Comparison of ENCODE assay signal across 8 mouse cellular contexts in genomic region chr19:53312951-53313683, GRCm38 (mm10). TPM values are rescaled to one million over a fixed set of nuclear protein-coding genes. Genes with fewer than 3 reads are reported as not detected.
DNase-seq lines count a peak whose midpoint lies in the region; ATAC-seq lines count a peak whose summit lies in the region.

No protein-coding gene starts in this region.

- peak overlapping the region; percentile 73 for H3K4me3 ChIP-seq in hindbrain, embryonic 15.5 days
- H3K4me3 ChIP-seq in megakaryocyte, embryonic 14.5 days (replicated peaks) = peak overlapping the region; percentile 99

- no peaks in the 10 kb centered on the region for H3K27me3 ChIP-seq in hindbrain, embryonic 15.5 days
- H3K27me3 ChIP-seq in megakaryocyte, embryonic 14.5 days (replicated peaks) = peaks cover 1% of the 10 kb centered on the region

- ATAC-seq in hindbrain, embryonic 15.5 days (ENCODE audit: low FRiP score, low read depth) = peak; percentile 8; the same call in 1 of the 2 replicates

- peaks cover 27% of the 10 kb centered on the region for H3K4me1 ChIP-seq in hindbrain, embryonic 15.5 days (replicated peaks)
- H3K4me1 ChIP-seq in megakaryocyte, embryonic 14.5 days = peaks cover 44% of the 10 kb centered on the region

- peak; percentile 59 for DNase-seq in R1 (ENCODE audit: low read depth, low spot score)
- DNase-seq in cerebellum, postnatal 25 days = peak; percentile 79 to 80
- DNase-seq in gastrocnemius, adult 18-20 months (ENCODE audit: low spot score) = peak; percentile 78
- peak; percentile 69 to 83 for DNase-seq in left cerebral cortex, adult 8-10 months (ENCODE audit: low spot score in 2 of 2)
- DNase-seq in right cerebral cortex, postnatal 10 days (ENCODE audit: low spot score in 2 of 2) = peak; percentile 90 to 91
- DNase-seq in urinary bladder, postnatal 14 days (ENCODE audit: low spot score) = peak; percentile 68

- peak overlapping the region; percentile 94 for H3K27ac ChIP-seq in hindbrain, embryonic 15.5 days (replicated peaks)

- H3K9me3 ChIP-seq in hindbrain, embryonic 15.5 days = no peaks in the 10 kb centered on the region
- no peaks in the 10 kb centered on the region for H3K9me3 ChIP-seq in megakaryocyte, embryonic 14.5 days

- no peaks in the 10 kb centered on the region for H3K36me3 ChIP-seq in hindbrain, embryonic 15.5 days
- peaks cover 28% of the 10 kb centered on the region for H3K36me3 ChIP-seq in megakaryocyte, embryonic 14.5 days (replicated peaks; ENCODE audit: low read length)

- peak overlapping the region; percentile 68 for H3K9ac ChIP-seq in hindbrain, embryonic 15.5 days

- peak overlapping the region; percentile 89 for H3K4me2 ChIP-seq in hindbrain, embryonic 15.5 days

- under 1% methylated on average over 63 of the region's 63 CpGs for WGBS in hindbrain, embryonic 15.5 days

RNA-seq across cellular contexts. Expression of gene Mxi1, which starts 2.8 kb away (rescaled TPM):
- 10 to 100 TPM; 53.1 to 55.9 TPM for total RNA-seq in gastrocnemius, adult 18-20 months (2021)
- polyA plus RNA-seq in hindbrain, embryonic 15.5 days (2015; fragmentation: Nextera tagmentation; extraction: Ambion mirVana) = 48.7 and 52.7 TPM in 2 replicates
- total RNA-seq in left cerebral cortex, adult 8-10 months (2022) = 10 to 100 TPM; 81.4 to 89.0 (median 87.7) TPM
- polyA plus RNA-seq in megakaryocyte, embryonic 14.5 days (2012; ENCODE audit: insufficient read depth, low replicate concordance) = 32.9 and 41.2 TPM in 2 replicates

RNA-seq across cellular contexts. Expression of gene Gm10197, which starts 58.4 kb away (rescaled TPM):
- total RNA-seq in gastrocnemius, adult 18-20 months (2021) = not detected
- not detected in 2 replicates for polyA plus RNA-seq in hindbrain, embryonic 15.5 days (2015; fragmentation: Nextera tagmentation; extraction: Ambion mirVana)
- not detected for total RNA-seq in left cerebral cortex, adult 8-10 months (2022)
- not detected in 2 replicates for polyA plus RNA-seq in megakaryocyte, embryonic 14.5 days (2012; ENCODE audit: insufficient read depth, low replicate concordance)

Comparison
In these comparisons a context has a peak if more than half of its experiments do, and no peak if none do; other contexts are left out.
1. Peak in every context shown above with its lines: DNase-seq, ATAC-seq, H3K4me3 ChIP-seq and H3K27ac ChIP-seq.